Mouse (Mus musculus): ENCODE results near the gene Arpp21. TPM values are rescaled to one million over a fixed set of nuclear protein-coding genes. Genes with fewer than 3 reads are reported as not detected.

The Arpp21 gene
- total RNA-seq (2017): 0.58 TPM in 1 of 3 replicates, not detected in the others

- no peak for ATAC-seq (replicated peaks; ENCODE audit: insufficient number of reproducible peaks, low FRiP score, low TSS enrichment, poor library complexity, severe bottlenecking)
These were observed at the start of gene Arpp21 for GRCm38 (mm10) chr9:112235696-112236397. Gene Arpp21, minus strand, starts transcription at chr9:112235938.

GRCm38 (mm10) chr9:112272426-112272969, 36.8 kb upstream of the Arpp21 start:
- ATAC-seq (replicated peaks; ENCODE audit: insufficient number of reproducible peaks, low FRiP score, low TSS enrichment, poor library complexity, severe bottlenecking): no peak

GRCm38 (mm10) chr9:112264982-112265641, 29.4 kb upstream of the Arpp21 start:
- ATAC-seq (replicated peaks; ENCODE audit: insufficient number of reproducible peaks, low FRiP score, low TSS enrichment, poor library complexity, severe bottlenecking): no peak

GRCm38 (mm10) chr9:112261986-112262901, 26.5 kb upstream of the Arpp21 start:
- ATAC-seq (replicated peaks; ENCODE audit: insufficient number of reproducible peaks, low FRiP score, low TSS enrichment, poor library complexity, severe bottlenecking): no peak

GRCm38 (mm10) chr9:112261556-112261955, 25.8 kb upstream of the Arpp21 start:
- ATAC-seq (replicated peaks; ENCODE audit: insufficient number of reproducible peaks, low FRiP score, low TSS enrichment, poor library complexity, severe bottlenecking): no peak

GRCm38 (mm10) chr9:112260696-112261095, 25.0 kb upstream of the Arpp21 start:
- ATAC-seq (replicated peaks; ENCODE audit: insufficient number of reproducible peaks, low FRiP score, low TSS enrichment, poor library complexity, severe bottlenecking): no peak

- no peak for ATAC-seq (replicated peaks; ENCODE audit: insufficient number of reproducible peaks, low FRiP score, low TSS enrichment, poor library complexity, severe bottlenecking)
These were observed 22.8 kb upstream of the Arpp21 start for GRCm38 (mm10) chr9:112258560-112258959.

GRCm38 (mm10) chr9:112255971-112256370, 20.2 kb upstream of the Arpp21 start:
- ATAC-seq (replicated peaks; ENCODE audit: insufficient number of reproducible peaks, low FRiP score, low TSS enrichment, poor library complexity, severe bottlenecking): no peak

GRCm38 (mm10) chr9:112253730-112254129, 18.0 kb upstream of the Arpp21 start:
- no peak for ATAC-seq (replicated peaks; ENCODE audit: insufficient number of reproducible peaks, low FRiP score, low TSS enrichment, poor library complexity, severe bottlenecking)

- no peak for ATAC-seq (replicated peaks; ENCODE audit: insufficient number of reproducible peaks, low FRiP score, low TSS enrichment, poor library complexity, severe bottlenecking)
These were observed 16.1 kb upstream of the Arpp21 start for GRCm38 (mm10) chr9:112251857-112252256.

- no peak for ATAC-seq (replicated peaks; ENCODE audit: insufficient number of reproducible peaks, low FRiP score, low TSS enrichment, poor library complexity, severe bottlenecking)
These were observed 15.6 kb upstream of the Arpp21 start for GRCm38 (mm10) chr9:112251339-112251738.

GRCm38 (mm10) chr9:112249753-112250152, 14.0 kb upstream of the Arpp21 start:
- no peak for ATAC-seq (replicated peaks; ENCODE audit: insufficient number of reproducible peaks, low FRiP score, low TSS enrichment, poor library complexity, severe bottlenecking)

GRCm38 (mm10) chr9:112247183-112247582, 11.4 kb upstream of the Arpp21 start:
- no peak for ATAC-seq (replicated peaks; ENCODE audit: insufficient number of reproducible peaks, low FRiP score, low TSS enrichment, poor library complexity, severe bottlenecking)

GRCm38 (mm10) chr9:112238168-112238567, 2.4 kb upstream of the Arpp21 start:
- no peak for ATAC-seq (replicated peaks; ENCODE audit: insufficient number of reproducible peaks, low FRiP score, low TSS enrichment, poor library complexity, severe bottlenecking)

GRCm38 (mm10) chr9:112236551-112236950, 813 bp upstream of the Arpp21 start:
- ATAC-seq (replicated peaks; ENCODE audit: insufficient number of reproducible peaks, low FRiP score, low TSS enrichment, poor library complexity, severe bottlenecking): no peak

GRCm38 (mm10) chr9:112235041-112235695, 570 bp downstream of the Arpp21 start:
- no peak for ATAC-seq (replicated peaks; ENCODE audit: insufficient number of reproducible peaks, low FRiP score, low TSS enrichment, poor library complexity, severe bottlenecking)

- no peak for ATAC-seq (replicated peaks; ENCODE audit: insufficient number of reproducible peaks, low FRiP score, low TSS enrichment, poor library complexity, severe bottlenecking)
These were observed 1.2 kb downstream of the Arpp21 start for GRCm38 (mm10) chr9:112234505-112235024.

- ATAC-seq (replicated peaks; ENCODE audit: insufficient number of reproducible peaks, low FRiP score, low TSS enrichment, poor library complexity, severe bottlenecking): no peak
These were observed 1.8 kb downstream of the Arpp21 start for GRCm38 (mm10) chr9:112233822-112234504.

Data from monocyte, adult 5-6 weeks (primary cell).